ENCODE assay signal across 9 mouse cellular contexts in genomic region chr2:131820932-131821707, GRCm38 (mm10). TPM values are rescaled to one million over a fixed set of nuclear protein-coding genes. Genes with fewer than 3 reads are reported as not detected.
A peak's percentile ranks its signal among the peaks of the same experiment; 100 is the strongest.
DNase-seq lines count a peak whose midpoint lies in the region; ATAC-seq lines count a peak whose summit lies in the region.
"Had no signal": no experiment of that assay in that cellular context is flagged by ENCODE, and none has a peak within 500 bp of the region (broad histone marks: within the 10 kb centered on the region; RNA-seq: fewer than 3 reads in every experiment).

No protein-coding gene starts in this region.

- no peak overlapping the region for H3K27ac ChIP-seq in kidney, embryonic 15.5 days
- H3K27ac ChIP-seq: embryonic facial prominence, embryonic 15.5 days had no signal

- no peak overlapping the region for H3K9ac ChIP-seq in kidney, embryonic 15.5 days
- H3K9ac ChIP-seq: embryonic facial prominence, embryonic 15.5 days had no signal

- peak; percentile 85 for DNase-seq in A20 (ENCODE audit: low read depth, low spot score)
- peak; percentile 46 for DNase-seq in adrenal gland, adult 8-10 months
- DNase-seq in embryo, embryonic 11 days = peak; percentile 84
- peak; percentile 82 for DNase-seq in heart, adult 8-10 months (ENCODE audit: low spot score)
- DNase-seq in liver = peak; percentile 92
- peak; percentile 88 for DNase-seq in naive thymus-derived CD4-positive, alpha-beta T cell, adult 2 months (ENCODE audit: low read depth)
- peak; percentile 87 for DNase-seq in splenic B cell, adult 2 months (ENCODE audit: low read depth, low spot score)

- no peak overlapping the region for H3K4me3 ChIP-seq in kidney, embryonic 15.5 days (replicated peaks)

- ATAC-seq in kidney, embryonic 15.5 days (replicated peaks; ENCODE audit: low FRiP score) = peak; percentile 36; the same call in 1 of the 2 replicates

- no peaks in the 10 kb centered on the region for H3K9me3 ChIP-seq in kidney, embryonic 15.5 days (replicated peaks)
- H3K9me3 ChIP-seq: embryonic facial prominence, embryonic 15.5 days had no signal

- H3K4me2 ChIP-seq in kidney, embryonic 15.5 days = no peak overlapping the region; the same call in 1 of the 2 replicates

- H3K27me3 ChIP-seq in kidney, embryonic 15.5 days = peaks cover 11% of the 10 kb centered on the region; the same call in 1 of the 2 replicates
- H3K27me3 ChIP-seq in splenic B cell, adult 2 months (ENCODE audit: control insufficient read depth, insufficient read depth, low read length, poor library complexity, severe bottlenecking) = no peaks in the 10 kb centered on the region; the same call in 1 of the 2 replicates
- H3K27me3 ChIP-seq: embryonic facial prominence, embryonic 15.5 days had no signal

- WGBS in kidney, embryonic 15.5 days = 31% methylated on average over 6 of the region's 6 CpGs

- H3K4me1 ChIP-seq in kidney, embryonic 15.5 days = peaks cover 6% of the 10 kb centered on the region; the same call in 1 of the 2 replicates

- H3K36me3 ChIP-seq in kidney, embryonic 15.5 days = no peaks in the 10 kb centered on the region
- H3K36me3 ChIP-seq in splenic B cell, adult 2 months (ENCODE audit: control insufficient read depth, insufficient read depth, low read length, poor library complexity, severe bottlenecking) = no peaks in the 10 kb centered on the region
- H3K36me3 ChIP-seq: embryonic facial prominence, embryonic 15.5 days had no signal

RNA-seq across cellular contexts. Expression of gene Erv3, which starts 38.4 kb away (rescaled TPM):
- total RNA-seq in adrenal gland, adult 8-10 months (2022) = not detected
- not detected for total RNA-seq in heart, adult 8-10 months (2022)
- polyA plus RNA-seq in kidney, embryonic 15.5 days (2015; fragmentation: Nextera tagmentation; extraction: Ambion mirVana) = not detected in 2 replicates
